Mouse (Mus musculus) CD8-positive naive resting alpha-beta T cell, adult 2 months (primary cell): ENCODE data around the gene Ucp3.

Source experiments
- DNase-seq, 2 experiments: peaks; one replicate each; pipeline ENCODE4 v3.0.0; 2022; ENCODE audit warnings: low read depth in 2 of 2, low spot score in 2 of 2

The Ucp3 gene

DNA sequence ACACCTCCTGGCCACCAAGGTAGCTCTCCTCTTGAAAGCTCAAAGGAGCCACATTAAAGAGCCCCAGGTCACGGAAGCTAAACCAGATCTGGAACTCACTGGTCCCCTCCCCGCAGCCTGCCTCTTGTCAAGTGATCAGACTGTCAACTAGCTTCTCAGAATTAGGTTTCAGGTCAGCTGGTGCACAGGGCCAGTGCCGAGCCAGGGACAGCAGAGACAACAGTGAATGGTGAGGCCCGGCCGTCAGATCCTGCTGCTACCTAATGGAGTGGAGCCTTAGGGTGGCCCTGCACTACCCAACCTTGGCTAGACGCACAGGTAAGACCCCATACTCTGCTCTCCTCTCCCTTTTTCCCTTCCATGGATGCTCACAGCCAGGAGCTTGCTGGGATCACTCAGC, at the start of gene Ucp3:
Gene Ucp3 (plus strand): TSS at position 214 of the 400 bp plus-strand sequence.
- DNase-seq = no peak

DNA sequence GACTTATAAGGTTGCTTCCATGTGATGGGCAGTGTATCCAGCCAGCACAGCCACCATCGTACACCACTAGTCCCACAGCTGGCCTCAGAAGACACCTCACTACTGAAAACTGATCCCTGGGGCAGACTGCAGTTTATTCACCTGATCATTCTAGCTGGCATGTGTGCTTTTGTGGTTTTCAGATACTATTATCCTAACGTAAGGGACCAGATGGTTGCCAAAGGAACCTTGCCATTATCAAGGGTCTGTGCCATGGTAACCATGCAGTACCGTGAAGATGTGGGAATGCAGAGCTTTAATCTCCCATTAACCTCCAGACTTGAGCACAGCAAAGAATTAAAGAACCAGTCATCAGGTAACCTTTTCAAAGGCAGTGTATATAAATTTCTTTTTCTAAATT, 47.0 kb upstream of the Ucp3 start:
- no peak for DNase-seq

DNA sequence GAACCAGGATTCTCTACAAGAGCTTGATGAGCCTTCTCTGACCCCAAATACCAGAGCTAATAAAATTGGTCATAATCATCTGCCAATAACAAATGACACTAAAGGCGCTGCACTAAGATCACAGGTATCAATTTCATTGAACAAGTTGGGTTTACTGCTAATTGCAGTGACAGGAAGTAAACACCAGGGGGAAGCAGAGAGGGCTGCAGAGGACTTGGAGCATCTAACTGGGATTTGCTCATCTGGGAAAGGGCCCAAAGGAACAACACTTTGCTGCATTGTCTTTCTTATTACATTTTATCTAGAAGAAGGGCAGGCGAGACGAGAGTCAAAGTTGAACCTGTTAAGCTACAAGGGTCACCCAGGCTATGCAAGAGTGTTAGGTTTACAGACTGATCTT, 43.7 kb upstream of the Ucp3 start:
- DNase-seq = peak; percentile 25 to 42

DNA sequence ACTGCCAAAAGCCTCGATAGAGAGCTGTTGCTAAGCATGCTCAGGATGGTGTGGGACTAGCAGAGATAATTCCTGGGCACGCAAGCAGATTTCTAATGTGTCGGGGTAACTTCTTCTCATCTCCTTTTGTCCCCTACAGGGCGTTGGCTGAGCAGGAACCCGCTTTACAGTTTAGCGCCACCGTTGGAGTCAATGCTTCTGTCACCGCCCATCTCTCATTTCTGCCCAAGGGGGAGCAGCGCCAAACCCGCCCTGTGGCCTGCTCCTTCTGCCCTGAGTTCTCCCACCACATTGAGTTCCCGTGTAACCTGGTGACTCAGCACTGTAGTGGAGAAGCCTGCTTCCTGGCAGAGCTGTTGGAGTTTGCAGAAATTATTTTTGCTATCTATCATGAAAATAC, 42.9 kb upstream of the Ucp3 start:
- no peak for DNase-seq

DNA sequence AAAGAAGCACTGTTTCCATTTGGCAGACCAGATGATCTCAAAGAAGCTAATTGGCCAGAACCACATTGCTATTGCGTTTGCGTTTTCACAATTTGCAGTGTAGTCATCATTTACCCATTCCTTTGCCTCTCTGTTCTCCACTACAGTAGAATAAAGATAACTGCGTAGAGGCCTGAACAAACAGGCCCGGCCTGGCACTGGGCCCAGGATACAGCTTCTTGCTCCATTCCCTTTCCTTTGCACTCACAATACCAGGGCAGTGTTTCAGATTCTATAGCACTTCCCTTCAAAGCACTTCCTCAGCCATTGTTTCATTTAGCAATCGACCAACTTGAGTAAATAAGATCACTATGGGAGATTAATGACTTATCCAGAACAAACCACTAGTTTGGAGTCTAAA, 41.7 kb upstream of the Ucp3 start:
- DNase-seq = no peak

DNA sequence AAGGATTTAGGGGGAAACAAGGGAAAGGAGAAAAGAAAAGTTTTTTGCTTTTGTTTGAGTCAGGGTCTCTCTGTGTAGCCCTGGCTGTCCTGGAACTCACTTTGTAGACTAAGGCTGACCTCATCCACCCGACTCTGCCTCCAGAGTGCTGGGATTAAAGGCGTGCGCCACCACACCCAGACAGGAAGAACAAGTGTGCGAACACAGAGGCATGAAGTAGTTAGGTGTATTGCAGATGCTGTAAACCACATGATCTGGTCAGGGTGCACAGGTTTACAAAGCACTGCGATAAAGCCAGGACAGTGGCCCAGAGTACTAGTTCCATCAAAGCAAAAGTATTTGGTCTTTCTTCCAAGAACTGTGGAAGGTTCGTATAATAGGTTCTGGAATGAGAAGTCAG, 39.5 kb upstream of the Ucp3 start:
- no peak for DNase-seq

DNA sequence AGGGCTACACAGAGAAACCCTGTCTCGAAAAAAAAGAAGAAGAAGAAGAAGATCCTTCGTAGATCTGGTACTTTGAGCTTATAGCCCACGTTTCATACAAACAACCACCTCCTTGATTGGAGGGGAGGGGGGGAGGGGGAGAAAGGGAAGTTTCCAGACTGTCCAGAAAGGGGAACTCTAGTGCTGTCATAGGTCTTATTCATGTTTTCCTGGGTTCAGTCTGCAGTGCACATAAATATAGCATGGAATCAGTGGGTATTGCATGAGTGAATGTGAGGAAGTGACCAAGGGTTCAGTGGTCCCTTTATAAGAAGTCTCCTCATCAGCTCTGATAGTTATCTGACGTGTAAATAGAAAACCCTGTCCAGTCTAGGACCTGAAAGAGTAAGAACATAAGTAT, 29.1 kb upstream of the Ucp3 start:
- no peak for DNase-seq

DNA sequence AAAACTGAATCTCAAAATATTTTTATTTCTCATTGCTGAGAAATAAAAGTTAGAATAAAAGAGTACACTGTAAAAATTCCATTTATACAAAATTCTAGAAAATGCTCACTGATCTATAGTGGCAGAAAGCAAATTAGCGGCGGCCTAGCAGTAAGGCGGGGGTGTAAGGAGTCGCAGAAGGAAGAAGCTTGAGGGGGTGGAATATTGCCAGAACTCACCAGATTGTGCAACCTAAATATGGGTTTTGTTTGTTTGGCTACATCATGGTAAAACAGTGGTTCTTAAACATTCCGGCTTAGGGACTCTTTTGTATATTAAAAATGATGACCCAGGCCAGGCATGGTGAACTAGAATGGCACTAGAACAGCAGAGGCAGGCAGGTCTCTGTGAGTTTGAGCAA, 26.5 kb upstream of the Ucp3 start:
- no peak for DNase-seq

DNA sequence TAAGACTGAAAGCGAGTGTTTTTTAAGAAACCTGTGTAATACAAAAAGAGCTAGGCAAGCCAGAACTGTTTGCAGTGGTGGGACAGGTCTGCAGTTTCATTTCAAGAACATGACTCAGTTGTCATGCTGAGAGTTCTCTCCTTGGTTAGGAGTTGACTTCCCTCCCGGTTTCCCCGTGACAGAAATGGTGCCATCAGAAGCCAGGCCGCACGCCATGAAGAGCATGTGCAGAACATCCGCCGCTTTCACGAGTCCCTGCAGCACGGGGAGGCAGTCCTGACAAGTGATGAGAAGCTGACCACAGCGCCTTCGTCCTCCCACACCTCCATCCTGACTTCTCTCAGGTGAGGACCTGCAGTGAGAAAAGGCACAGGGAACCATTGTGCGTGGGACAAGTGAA, 24.3 kb upstream of the Ucp3 start:
- DNase-seq = no peak

DNA sequence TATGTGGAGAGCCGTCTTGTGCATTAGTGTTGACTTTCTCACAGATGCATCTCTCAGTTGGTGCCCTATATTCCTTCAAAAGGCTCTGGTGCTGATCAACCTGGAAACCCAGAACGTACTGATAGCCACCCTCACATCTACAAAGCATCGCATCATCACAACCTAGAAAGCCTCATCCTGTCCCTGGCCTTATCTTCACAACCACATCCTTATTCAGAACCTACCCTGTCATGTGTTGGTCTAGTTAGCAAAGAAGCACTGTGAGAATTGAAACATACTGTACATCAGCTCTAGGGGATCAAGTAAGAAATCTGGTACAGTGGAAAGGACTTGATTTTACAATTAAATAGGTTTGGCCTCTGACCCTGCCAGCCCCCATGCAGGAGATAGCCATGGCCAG, 23.8 kb upstream of the Ucp3 start:
- DNase-seq = no peak

DNA sequence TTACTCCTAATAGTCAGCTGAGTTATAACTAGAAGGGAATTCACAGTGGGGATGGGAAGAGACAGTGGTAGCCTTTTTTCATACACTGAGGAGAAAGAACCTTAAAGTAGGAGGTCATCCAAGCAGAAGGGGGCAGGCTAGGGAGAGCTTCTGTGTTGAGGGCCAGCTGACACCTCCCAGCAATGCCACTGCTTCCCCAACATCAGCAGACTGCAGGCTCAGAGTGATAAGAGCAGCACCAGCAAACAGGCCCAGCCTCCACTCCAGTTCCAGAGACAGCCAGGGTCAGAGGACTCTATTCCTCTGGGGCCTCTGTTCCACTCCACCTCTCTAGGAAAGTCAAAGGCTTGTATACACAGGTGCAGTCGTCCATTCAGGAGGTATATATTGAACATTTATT, 14.6 kb upstream of the Ucp3 start:
- DNase-seq = no peak

DNA sequence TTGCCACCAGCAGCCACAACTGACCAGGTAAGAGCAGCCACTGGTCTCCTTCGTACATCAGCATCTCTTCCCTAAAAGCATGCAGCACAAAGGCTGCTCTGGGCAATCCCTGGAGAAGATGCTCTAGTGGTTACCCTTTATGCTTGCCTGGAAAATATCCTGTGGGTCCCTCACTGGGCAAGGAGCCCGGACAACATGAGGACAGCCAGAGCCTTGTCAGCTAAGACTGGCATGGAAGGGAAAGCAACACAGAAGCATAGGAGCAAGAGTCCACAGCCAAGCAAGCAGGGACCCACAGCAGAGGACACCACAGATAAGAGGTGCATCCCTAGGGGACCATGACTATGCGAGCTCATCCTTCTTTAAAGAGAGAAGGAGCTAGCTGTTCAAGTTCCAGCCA, 12.9 kb upstream of the Ucp3 start:
- DNase-seq = no peak

DNA sequence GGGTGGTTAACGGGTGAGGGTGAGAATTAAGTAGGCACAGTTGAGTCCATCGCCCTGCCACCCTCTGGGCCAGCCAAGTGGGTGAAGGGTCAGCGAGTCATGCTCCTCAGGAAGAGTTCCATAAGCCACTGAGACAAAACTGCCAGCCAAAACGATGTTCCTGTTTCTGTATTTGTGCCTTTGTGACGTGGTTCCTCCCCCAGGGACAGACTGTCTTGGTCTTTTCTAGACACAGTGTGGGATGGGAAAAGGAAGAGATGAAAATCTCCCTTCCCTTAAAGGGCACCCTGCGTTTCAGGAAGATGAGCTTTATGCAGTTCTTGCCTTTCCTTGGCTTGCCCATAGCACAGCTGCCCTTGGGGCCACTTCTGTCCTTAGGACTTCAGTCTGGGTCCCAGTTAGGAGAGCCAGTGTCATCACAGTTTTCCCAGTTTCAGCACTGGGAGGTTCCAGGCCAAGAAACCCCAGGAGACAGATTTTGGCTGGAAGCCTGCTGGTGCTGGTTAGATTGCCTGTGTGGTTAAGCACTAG, 11.1 kb upstream of the Ucp3 start:
- no peak for DNase-seq

DNA sequence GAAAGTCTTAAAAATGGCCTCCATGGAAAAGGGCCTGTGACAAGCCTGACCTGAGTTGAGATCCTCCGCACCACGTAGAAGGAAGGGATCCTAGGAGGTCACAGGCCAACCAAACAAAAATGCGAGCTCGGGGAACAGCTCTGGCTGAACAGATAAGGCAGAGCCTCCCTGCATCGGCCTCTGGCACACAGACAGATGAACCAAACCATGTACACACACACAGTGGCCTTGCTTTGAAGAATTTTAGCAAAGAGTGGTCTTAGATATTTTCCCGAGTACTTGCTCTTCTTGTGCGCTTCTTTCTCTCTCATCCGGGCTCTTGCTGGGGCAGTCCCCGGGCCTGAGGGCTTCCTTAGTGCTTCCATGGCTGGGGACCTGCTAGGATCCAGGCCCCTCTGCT, 9.6 kb upstream of the Ucp3 start:
- DNase-seq = no peak

DNA sequence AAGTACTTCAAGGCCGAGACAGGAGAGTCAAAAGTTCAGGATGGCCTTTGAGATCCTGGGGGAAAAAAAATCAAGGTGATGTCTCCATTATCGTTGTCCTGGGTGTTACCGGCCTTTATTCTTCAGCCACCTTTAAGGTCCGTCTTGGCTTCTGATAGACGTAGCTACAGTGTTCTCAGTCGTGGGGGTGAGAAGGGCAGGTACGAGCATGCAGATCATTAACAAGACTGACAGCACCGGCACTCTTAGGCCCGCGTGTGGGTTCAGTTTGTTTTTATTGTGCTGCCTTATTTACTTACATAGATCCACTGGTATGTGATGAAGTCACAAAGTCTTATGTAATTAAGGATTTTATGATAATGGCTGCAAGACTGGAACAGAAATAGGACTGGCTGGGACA, 9.0 kb upstream of the Ucp3 start:
- DNase-seq = no peak

DNA sequence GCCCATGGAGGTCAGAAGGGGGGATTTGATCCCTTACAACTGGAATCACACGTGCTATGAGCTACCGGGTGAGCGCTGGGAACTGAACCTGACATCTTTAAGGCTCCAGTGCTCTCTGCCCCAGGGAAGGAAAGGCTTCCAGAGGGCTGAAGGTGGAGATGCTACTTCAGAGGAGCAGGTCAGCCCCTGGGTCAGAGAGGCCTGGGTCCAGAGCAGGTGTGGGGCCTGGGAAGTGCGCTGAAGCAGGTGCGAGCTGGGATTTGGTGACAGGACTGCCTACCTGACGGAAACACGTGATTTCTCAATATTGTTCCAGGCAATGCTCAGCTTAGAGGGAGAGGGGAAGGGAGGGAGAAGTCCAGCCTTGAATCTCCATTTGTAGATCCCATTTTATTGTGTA, 8.5 kb upstream of the Ucp3 start:
- no peak for DNase-seq

DNA sequence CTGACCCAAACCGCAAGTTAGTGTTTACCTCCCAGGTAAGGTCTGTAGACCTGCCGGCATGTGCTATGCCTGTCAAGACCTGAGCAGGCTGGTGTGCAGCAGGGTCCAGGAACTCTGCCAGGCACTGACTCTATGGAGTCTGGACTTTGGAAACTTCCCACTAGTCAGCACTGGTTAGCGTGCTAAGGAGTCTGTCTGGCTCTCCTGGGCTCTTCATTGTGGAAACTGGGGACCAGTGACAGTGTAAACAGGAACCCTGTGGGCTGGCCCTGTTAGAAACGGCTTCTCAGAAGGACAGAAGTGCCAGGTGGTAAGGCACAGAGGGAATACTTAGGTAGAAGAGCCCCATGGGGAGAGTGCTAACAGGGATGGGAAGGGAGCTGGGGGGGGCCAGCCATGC, 7.5 kb upstream of the Ucp3 start:
- DNase-seq = no peak

DNA sequence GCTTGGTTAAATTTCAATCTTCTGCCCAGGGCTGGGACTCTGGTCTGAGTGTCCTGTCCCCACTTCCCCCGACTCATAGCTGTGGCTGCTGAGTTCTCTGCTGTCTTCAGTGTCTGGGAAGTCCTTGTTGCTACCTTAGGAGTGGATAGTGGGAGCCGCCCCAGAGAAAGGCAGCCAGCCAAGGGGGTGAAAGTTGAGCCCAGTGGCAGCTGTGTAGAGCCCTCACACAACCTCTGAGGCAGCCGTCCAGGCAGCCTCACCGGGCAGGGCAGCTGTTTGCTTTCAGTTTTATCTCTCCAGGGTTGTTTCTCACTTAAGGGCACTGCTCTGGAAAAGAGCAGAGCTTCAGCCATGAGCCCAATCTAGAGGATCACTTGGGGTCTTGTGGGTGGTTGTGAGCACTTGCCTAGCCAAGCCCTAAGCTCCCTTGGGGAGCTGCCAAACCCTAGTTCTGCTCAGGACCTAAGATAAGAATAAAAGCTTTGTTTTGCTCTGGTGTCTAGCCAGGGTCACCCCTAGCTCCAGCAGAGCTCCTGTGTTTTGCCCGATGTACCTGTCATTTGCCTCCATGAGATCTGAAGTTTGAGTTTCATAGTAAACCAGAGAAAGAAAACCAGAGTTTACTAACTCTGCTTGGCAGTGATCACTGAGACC, 7.0 kb upstream of the Ucp3 start:
- DNase-seq = no peak

DNA sequence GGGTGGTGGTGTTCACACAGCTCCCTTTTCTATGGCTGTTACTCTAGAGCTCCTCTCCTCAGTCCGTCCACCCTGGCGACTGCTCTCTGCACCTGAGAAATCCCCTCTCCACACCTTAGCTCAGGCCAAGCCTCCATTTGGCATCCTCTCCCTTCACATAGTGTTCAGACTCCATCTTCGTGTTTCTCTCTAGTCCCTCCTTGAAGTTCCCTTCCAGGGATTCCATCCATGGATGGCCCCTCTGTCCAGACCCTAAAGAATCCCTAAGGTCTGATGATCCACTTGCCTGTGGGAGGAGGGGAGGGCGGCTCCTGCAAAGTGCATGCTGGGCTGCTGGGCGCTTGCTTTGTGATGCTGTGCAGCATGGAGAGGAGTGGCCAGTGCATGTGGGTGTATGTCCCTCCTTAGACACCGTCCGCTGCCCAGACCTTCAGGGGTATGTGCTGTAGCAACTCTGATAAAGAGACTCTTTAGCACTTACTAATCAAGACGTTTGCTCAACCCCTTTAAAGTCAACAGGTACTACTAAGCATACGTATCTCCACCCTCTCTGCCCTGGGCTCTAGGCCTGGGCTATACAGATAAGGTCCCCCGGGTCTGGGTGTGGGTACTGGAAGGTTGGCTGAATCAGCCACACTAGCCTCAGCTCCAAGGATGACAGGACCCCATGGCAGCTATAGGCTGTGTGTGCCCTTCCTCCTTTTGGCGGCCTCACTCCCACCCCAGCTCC, 5.8 kb upstream of the Ucp3 start:
- DNase-seq = no peak

DNA sequence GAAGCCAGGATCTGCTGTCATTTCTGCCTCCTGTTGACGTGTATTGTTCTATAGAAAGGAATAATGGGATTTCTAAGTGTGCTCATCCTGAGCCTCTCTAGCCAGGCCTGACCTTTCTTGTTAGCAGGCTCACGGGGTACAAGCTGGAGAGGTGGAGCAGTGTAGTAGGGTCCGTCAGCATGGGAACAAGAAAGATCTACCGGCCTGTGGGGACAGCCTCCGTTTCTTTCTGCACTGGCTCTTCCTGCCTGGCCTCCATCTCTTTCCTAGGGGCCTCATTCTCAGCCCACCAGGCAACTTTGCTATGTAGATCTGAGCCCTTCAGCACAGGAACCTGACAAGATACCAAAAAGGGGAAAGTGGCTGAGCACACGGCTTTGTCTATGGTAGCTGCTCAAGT, 4.0 kb upstream of the Ucp3 start:
- DNase-seq = no peak

DNA sequence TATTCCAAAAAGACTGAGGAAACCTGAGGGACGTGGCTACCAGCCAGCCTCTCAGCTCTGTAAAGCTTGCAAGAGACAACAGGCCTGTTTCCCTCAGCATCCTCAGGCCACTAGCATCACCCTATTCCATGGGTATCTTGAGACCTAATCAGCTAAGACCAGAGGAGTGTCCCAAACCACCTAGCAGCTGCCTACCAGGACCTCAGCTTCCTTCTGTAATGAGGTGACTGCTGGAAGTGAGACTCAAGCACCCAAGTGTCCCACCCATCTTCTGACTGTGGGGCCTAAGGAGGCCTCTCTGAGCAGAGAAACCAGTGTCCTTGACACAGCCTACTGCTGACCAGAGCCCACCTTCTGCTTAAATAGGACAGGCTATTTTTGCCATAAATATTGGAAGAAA, 3.3 kb upstream of the Ucp3 start:
- DNase-seq = no peak

DNA sequence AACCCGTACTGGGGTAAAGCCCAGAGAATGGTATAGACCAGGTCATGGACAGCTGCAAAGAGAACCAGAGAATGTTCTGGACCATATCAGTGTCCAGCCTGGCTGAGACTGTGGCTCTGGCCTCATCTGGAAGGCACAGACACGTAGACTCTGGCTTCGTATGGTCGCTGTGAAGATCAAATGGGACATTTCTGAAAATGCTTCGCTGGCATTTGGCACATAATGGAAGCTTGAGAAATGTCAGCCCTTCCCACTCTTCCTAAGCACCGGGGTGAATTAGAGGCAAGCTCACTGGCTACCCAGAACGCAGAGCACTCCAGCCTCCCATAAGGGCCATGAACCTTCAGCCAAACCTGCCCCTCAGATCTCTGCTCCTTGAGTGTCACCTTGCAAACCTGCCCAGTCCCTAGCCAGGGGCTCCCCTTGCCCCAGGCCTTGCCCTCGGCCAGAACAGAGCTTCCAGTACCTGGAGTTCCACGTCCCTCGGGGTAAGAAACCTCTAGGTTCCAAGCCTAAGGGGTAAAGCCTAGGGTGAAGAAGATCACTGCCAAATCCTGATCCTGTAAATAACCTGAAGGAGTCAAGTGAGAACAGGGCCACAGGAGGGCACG, 1.9 kb upstream of the Ucp3 start:
- DNase-seq = no peak

DNA sequence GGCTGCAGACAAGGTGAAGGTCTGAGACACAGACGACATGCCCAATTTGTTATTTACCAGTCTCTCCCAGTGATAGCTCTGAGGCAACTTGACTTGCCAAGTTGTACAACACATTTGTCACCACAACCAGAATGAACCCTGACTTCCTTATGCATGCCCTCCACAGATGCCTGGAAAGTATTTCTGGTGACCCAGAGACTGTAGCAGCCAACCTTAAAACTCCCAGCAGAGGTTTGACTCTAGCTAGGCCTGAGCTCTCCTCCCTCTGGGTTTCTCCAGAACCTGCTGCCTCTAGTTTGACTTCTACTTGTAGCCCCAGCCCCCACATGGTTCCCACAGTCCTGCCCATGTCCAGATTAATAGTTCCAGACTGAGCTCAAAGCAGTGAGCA, 1.4 kb upstream of the Ucp3 start:
- no peak for DNase-seq
